Mouse (Mus musculus) olfactory bulb, adult 2 months (tissue): ENCODE data around the gene Tub.

ENCODE experiments used
- CTCF ChIP-seq: fragments of 200-500 bp; IDR thresholded peaks from 2 replicates; pipeline ENCODE4 v1.5.1; 2012; ENCODE audit warnings: low read depth, mild to moderate bottlenecking, low read length, moderate library complexity; ENCODE audit not compliant: insufficient read depth
- POLR2A ChIP-seq: fragments of 200-500 bp; IDR thresholded peaks from 2 replicates; pipeline ENCODE4 v1.6.1; 2012; ENCODE audit warnings: mild to moderate bottlenecking, low read depth, low read length, moderate library complexity; ENCODE audit not compliant: insufficient read depth

DNA sequence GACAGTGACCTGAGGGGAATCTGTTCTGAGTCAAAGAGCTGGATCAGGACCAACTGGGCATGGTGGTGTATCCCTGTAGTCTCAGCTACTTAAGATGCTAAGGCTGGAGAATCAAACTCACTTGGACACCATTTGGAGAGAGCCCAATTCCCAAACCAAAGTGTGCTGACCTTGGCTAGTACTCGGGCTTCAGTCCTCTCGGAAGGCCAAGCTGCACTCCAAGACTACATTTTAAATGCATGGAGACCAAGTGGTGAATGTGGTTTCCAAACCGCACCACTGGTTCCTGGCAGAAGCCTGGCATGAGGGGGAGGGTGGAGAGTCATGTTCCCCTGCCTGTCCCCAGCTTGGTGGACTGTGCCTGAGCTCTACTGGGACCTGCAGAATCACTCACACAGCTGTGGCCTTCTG is 43.7 kb downstream of the Tub start:
- no peak for TF ChIP-seq POLR2A
- no peak for TF ChIP-seq CTCF
